Mouse (Mus musculus) hindlimb bud, embryonic 11.5 days (tissue): ENCODE data around the gene Snx14.

Experiments
- DNase-seq: peaks from one replicate; pipeline ENCODE4 v3.0.0-alpha.2; 2012; ENCODE audit warnings: low read depth, low spot score; ENCODE audit errors: extremely low spot score

The Snx14 gene

DNA sequence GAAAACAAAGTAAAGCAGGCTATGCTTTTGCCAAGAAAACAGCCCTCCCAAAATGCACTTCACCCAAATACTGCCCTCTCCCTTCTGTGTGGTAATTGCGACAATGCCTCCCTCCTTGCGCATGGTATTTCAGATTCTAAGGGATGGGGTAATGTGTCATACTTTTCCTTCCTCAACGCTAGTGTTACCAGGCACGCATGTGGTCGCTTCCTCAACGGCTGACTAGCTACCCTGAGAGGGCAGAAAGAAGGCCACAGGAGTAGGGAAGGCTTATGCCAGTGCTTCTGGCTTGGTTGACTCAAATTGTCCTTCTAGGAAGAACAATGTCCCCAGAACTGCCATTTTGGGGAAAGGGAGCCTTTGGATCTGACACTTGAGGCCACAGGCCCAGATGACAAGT lies 90.1 kb downstream of the Snx14 start:
- DNase-seq, result no peak

DNA sequence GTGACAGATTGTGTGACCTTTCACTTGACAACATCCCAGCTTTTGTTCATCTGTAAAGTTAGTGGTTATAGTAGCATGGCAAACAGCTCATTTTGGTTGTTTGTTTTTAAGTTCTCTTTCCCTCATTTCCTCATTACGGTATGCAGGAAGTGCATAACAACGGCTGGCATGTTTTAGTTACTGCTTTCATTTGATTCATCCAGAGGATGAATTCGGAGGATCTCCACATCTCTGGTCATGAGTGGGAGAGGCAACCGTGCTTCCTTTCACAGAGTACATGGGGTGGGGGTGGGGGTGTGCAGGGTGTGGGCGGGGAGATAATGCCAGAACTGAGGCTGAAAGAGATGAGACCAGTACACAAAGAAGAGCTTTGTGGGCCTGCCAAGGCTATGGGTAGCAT lies 91.9 kb downstream of the Snx14 start:
- DNase-seq, result no peak

GRCm38 (mm10) chr9:88344424-88344823 lies 94.3 kb downstream of the Snx14 start:
- no peak for DNase-seq

DNA sequence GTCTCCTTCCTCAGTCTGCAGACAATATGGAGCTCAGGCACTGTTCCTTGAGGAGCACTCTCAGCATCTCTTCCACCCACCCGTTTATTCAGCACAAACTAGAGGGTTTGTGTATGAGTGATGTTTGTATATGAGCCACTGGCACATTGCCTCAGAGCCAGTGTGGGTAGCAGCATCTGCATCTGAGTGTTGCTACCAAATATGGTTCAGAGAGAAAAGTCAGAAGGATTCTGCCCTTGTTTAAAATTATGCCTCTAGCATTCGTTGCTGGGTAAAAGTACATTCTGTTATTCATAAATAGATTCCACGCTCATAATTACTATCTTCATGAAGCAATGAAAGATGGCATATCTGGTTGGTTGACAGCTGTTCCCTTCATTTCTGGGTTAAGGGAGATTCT lies 96.1 kb downstream of the Snx14 start:
- no peak for DNase-seq

- DNase-seq, result no peak
Measured at GRCm38 (mm10) chr9:88342241-88342640, 96.5 kb downstream of the Snx14 start.

GRCm38 (mm10) chr9:88340819-88341218 lies 97.9 kb downstream of the Snx14 start:
- DNase-seq, result no peak

GRCm38 (mm10) chr9:88335839-88336238 lies 102.9 kb downstream of the Snx14 start:
- no peak for DNase-seq

DNA sequence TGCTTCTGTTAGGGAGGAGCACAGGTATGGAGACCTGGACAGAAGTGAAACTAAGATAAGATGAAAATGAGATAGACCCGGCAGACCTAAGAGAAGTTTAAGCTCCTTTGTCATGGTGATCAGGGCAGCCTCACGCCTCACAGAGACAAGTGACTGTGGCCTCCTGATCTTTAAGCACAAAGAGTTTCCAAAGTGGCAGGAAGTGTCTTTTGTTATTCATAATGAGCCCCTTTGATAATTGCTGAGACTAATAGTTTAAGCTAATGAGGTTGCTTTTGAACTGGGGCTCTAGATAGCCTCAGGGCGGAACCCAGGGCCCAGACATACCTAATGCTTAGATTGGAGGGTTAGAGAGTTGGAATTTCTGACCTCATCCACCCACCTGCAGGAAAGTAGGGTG lies 106.3 kb downstream of the Snx14 start:
- DNase-seq, result no peak

DNA sequence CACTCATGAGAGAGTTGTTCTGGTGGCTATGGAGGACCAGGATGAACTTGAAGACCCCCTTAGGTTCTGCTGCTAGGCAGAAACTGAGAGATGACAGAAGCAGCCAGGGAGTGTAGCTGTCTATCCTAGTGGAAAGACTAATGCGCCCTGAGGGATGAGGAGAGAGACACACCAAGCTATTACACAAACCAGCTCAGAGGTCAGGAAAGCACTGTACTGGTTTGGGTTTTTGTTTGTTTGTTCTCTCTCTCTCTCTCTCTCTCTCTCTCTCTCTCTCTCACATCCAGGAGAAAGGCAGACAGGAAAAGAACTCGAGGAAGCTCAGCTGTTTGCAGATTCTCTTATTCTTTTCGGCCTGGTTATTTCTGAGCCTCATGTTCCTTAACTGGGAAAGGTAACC lies 108.4 kb downstream of the Snx14 start:
- DNase-seq, result no peak

DNA sequence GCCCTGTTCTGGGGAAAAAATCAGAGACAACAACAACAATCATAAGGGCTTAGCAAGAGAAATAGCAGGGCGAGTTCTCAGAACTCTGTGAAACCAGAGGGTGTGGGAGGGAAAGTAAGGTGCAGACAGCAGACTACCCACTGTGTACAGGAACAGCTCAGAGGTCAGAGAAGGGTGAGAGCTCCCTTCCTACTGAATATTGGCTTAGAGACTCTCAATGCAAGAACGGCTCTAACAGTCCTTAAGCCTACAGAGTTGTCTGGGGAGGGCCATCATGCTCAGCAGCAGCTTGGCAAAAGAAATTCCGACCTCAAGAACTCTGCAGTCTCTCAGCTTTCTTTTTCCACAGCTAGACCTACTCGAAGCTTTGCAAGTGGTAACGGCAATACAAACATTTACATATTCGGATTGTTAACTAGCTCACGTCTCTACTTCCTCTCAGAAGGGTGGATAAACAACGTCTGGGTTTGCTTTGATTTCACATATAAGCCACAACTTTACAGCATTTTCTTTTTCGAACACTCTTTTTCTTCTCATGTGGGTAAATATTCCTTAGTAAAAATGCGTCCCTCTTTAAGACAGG lies 109.5 kb downstream of the Snx14 start:
- DNase-seq, result no peak

DNA sequence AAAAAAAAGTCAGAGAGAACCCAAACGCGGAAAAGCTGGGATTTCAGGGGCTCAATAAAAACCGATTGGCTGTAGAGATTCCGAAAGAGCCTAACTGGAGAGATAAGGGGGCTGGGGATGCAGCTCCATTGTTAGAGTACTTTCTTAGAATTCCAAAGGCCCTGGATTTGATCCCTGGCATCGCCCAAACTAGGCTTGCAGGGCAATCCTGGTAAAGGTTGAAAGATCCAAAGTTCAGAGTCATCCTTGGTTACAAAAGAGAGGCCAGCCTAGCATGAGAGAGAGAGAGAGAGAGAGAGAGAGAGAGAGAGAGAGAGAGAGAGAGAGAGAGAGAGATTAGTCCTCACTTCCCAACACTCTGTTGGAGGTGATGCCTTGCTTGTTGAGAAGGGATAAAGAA lies 110.1 kb downstream of the Snx14 start:
- no peak for DNase-seq

- no peak for DNase-seq
Measured at GRCm38 (mm10) chr9:88326930-88327901, 111.5 kb downstream of the Snx14 start, which contains the start of gene Nt5e. Gene Nt5e (plus strand): TSS chr9:88327197.
